Mouse (Mus musculus): ENCODE data around the gene Itgav.

Itgav gene

GRCm38 (mm10) chr2:83748581-83749118, 24.5 kb downstream of the Itgav start:
- DNase-seq (ENCODE audit: low spot score): no peak

- no peak for DNase-seq (ENCODE audit: low spot score)
These were observed 28.8 kb downstream of the Itgav start for GRCm38 (mm10) chr2:83753008-83753407.

GRCm38 (mm10) chr2:83754306-83754837, 30.2 kb downstream of the Itgav start:
- DNase-seq (ENCODE audit: low spot score): no peak

- DNase-seq (ENCODE audit: low spot score): no peak
These were observed 34.5 kb downstream of the Itgav start for GRCm38 (mm10) chr2:83758606-83759215.

GRCm38 (mm10) chr2:83759216-83759648, 35.0 kb downstream of the Itgav start:
- no peak for DNase-seq (ENCODE audit: low spot score)

GRCm38 (mm10) chr2:83759667-83760066, 35.5 kb downstream of the Itgav start:
- DNase-seq (ENCODE audit: low spot score): no peak

- DNase-seq (ENCODE audit: low spot score): no peak
These were observed 35.9 kb downstream of the Itgav start for GRCm38 (mm10) chr2:83760112-83760511.

GRCm38 (mm10) chr2:83761506-83761905, 37.3 kb downstream of the Itgav start:
- no peak for DNase-seq (ENCODE audit: low spot score)

GRCm38 (mm10) chr2:83762106-83762855, 38.1 kb downstream of the Itgav start:
- DNase-seq (ENCODE audit: low spot score): no peak

- DNase-seq (ENCODE audit: low spot score): no peak
These were observed 41.9 kb downstream of the Itgav start for GRCm38 (mm10) chr2:83766058-83766457.

GRCm38 (mm10) chr2:83766878-83767277, 42.7 kb downstream of the Itgav start:
- no peak for DNase-seq (ENCODE audit: low spot score)

- DNase-seq (ENCODE audit: low spot score): no peak
These were observed 44.3 kb downstream of the Itgav start for GRCm38 (mm10) chr2:83768311-83769047.

GRCm38 (mm10) chr2:83771155-83771812, 47.1 kb downstream of the Itgav start:
- no peak for DNase-seq (ENCODE audit: low spot score)

- DNase-seq (ENCODE audit: low spot score): no peak
These were observed 67.3 kb downstream of the Itgav start for GRCm38 (mm10) chr2:83791330-83792073.

GRCm38 (mm10) chr2:83792102-83792501, 67.9 kb downstream of the Itgav start:
- no peak for DNase-seq (ENCODE audit: low spot score)

- no peak for DNase-seq (ENCODE audit: low spot score)
These were observed 71.6 kb downstream of the Itgav start for GRCm38 (mm10) chr2:83795766-83796165.

- DNase-seq (ENCODE audit: low spot score): no peak
These were observed 73.8 kb downstream of the Itgav start for GRCm38 (mm10) chr2:83797902-83798497.

- DNase-seq (ENCODE audit: low spot score): no peak
These were observed 88.5 kb downstream of the Itgav start, which contains the start of gene Fam171b for GRCm38 (mm10) chr2:83812483-83813272. Fam171b (plus strand) TSS chr2:83812636.

GRCm38 (mm10) chr2:83813273-83813892, 89.2 kb downstream of the Itgav start:
- no peak for DNase-seq (ENCODE audit: low spot score)

Measured in urinary bladder, postnatal 10 days (tissue).